Mouse (Mus musculus): ENCODE data around the gene Cd200.
"Not testable (repeated sequence)": the region's sequence is repeated elsewhere in the genome, so short reads cannot be mapped to it uniquely, and the experiment has no call there.

Gene Cd200

GRCm38 (mm10) chr16:45378147-45378943 lies 30.5 kb downstream of the Cd200 start:
- DNase-seq (ENCODE audit: low spot score) = no peak

- DNase-seq (ENCODE audit: low spot score) = no peak
Measured at GRCm38 (mm10) chr16:45377332-45377731, 31.5 kb downstream of the Cd200 start.

- DNase-seq (ENCODE audit: low spot score) = no peak
Measured at GRCm38 (mm10) chr16:45376812-45377211, 32.0 kb downstream of the Cd200 start.

GRCm38 (mm10) chr16:45376294-45376693 lies 32.6 kb downstream of the Cd200 start:
- DNase-seq (ENCODE audit: low spot score) = no peak

- no peak for DNase-seq (ENCODE audit: low spot score)
Measured at GRCm38 (mm10) chr16:45375506-45376225, 33.2 kb downstream of the Cd200 start.

GRCm38 (mm10) chr16:45374074-45374473 lies 34.8 kb downstream of the Cd200 start:
- DNase-seq (ENCODE audit: low spot score) = no peak

GRCm38 (mm10) chr16:45371076-45371475 lies 37.8 kb downstream of the Cd200 start:
- DNase-seq (ENCODE audit: low spot score) = no peak

- DNase-seq (ENCODE audit: low spot score) = no peak
Measured at GRCm38 (mm10) chr16:45369285-45369965, 39.4 kb downstream of the Cd200 start.

- no peak for DNase-seq (ENCODE audit: low spot score)
Measured at GRCm38 (mm10) chr16:45366111-45366510, 42.7 kb downstream of the Cd200 start.

GRCm38 (mm10) chr16:45365353-45365752 lies 43.5 kb downstream of the Cd200 start:
- no peak for DNase-seq (ENCODE audit: low spot score)

- DNase-seq (ENCODE audit: low spot score) = no peak
Measured at GRCm38 (mm10) chr16:45364627-45365026, 44.2 kb downstream of the Cd200 start.

- DNase-seq (ENCODE audit: low spot score) = no peak
Measured at GRCm38 (mm10) chr16:45363480-45364045, 45.3 kb downstream of the Cd200 start.

GRCm38 (mm10) chr16:45361450-45361849 lies 47.4 kb downstream of the Cd200 start:
- no peak for DNase-seq (ENCODE audit: low spot score)

GRCm38 (mm10) chr16:45358441-45358840 lies 50.4 kb downstream of the Cd200 start:
- DNase-seq (ENCODE audit: low spot score) = not testable (repeated sequence)

GRCm38 (mm10) chr16:45357134-45357533 lies 51.7 kb downstream of the Cd200 start:
- DNase-seq (ENCODE audit: low spot score) = no peak

- DNase-seq (ENCODE audit: low spot score) = no peak
Measured at GRCm38 (mm10) chr16:45352875-45353274, 56.0 kb downstream of the Cd200 start.

GRCm38 (mm10) chr16:45350767-45351166 lies 58.1 kb downstream of the Cd200 start:
- no peak for DNase-seq (ENCODE audit: low spot score)

GRCm38 (mm10) chr16:45349523-45350298 lies 59.1 kb downstream of the Cd200 start:
- no peak for DNase-seq (ENCODE audit: low spot score)

GRCm38 (mm10) chr16:45348238-45348637 lies 60.6 kb downstream of the Cd200 start:
- DNase-seq (ENCODE audit: low spot score) = not testable (repeated sequence)

- DNase-seq (ENCODE audit: low spot score) = no peak
Measured at GRCm38 (mm10) chr16:45346930-45347387, 61.9 kb downstream of the Cd200 start.

GRCm38 (mm10) chr16:45346367-45346766 lies 62.5 kb downstream of the Cd200 start:
- no peak for DNase-seq (ENCODE audit: low spot score)
